Mouse (Mus musculus): ENCODE measurements around the gene Flnb. TPM values are rescaled to one million over a fixed set of nuclear protein-coding genes. Genes with fewer than 3 reads are reported as not detected.

Flnb gene
- polyA plus RNA-seq, 1 experiment from 2014 or later, result 21.3 TPM

DNA sequence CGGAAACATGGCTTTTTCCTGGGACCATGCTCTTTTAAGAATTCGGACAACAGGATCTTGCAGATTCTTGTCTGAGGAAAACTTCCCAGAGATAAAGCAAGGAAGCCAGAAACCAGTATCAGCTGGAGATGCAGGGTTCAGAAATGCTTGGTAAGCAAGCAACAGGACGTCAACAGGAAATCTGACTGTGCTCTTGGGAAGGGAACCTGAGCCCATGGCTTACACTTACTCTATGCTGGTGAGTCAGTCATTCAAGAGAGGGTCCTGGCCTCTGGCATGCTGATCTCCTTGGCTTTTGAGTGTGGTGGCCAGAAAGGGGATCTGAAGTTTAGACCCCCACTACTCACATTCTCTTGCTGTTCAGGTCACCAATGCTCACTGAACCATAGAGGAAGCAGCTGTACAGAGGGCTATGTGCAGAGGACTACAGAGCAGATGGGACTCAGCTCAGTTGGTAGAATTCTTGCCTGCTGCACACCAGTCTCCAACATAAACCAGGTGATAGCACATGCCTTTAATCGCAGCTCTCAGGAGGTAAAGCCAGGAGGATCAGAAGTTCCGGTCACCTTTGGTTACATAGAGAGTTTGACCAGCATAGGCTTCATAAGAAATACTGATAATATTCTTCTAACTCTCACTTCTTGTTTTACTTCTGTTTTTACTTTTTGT is 173.5 kb downstream of the Flnb start:
- H3K27me3 ChIP-seq, result peaks cover 6% of the 10 kb centered on the region
- H3K27ac ChIP-seq (replicated peaks), result no peak overlapping the region
- H3K9ac ChIP-seq (replicated peaks), result no peak overlapping the region
- H3K4me1 ChIP-seq, result no peaks in the 10 kb centered on the region
- ATAC-seq (ENCODE audit: low FRiP score, low read depth), result no peak
- H3K9me3 ChIP-seq, result no peaks in the 10 kb centered on the region
- no peaks in the 10 kb centered on the region for H3K36me3 ChIP-seq
- WGBS, result 81% methylated on average over 5 of the region's 5 CpGs
- no peak overlapping the region for H3K4me3 ChIP-seq
- H3K4me2 ChIP-seq (replicated peaks), result no peak overlapping the region

DNA sequence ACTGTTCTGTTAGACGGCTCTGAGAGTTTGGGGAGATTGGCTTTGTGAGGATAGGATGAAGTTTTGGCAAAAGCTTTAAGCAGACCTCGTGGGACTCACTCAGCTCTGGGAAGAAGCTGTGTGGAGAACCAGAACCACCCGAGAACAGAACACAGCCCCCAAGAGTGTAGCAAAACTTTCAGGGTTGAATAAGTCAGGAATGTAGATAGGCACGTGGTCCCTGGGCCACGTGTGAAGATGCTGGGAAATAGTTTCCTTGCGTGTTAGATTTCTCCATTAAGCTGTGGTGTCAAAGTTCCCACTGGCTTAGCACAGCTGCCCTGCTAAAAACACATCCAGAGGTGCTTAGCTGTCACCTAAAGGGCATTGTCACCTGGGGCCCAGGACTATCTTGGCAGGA is 174.4 kb downstream of the Flnb start:
- Histone ChIP-seq H3K36me3 (no peaks in the 10 kb centered on the region), H3K9me3 (no peaks in the 10 kb centered on the region), H3K4me1 (0 out of 2 replicates have a peak, but pooled peaks cover under 1% of the 10 kb centered on the region), H3K4me3 (no peak overlapping the region), H3K27ac (replicated peaks) (no peak overlapping the region), H3K9ac (replicated peaks) (no peak overlapping the region), H3K4me2 (replicated peaks) (no peak overlapping the region), H3K27me3 (peaks cover 6% of the 10 kb centered on the region)
- 80% methylated on average over 6 of the region's 6 CpGs for whole genome bisulfite sequencing
- ATAC-seq (ENCODE audit: low FRiP score, low read depth), result no peak

DNA sequence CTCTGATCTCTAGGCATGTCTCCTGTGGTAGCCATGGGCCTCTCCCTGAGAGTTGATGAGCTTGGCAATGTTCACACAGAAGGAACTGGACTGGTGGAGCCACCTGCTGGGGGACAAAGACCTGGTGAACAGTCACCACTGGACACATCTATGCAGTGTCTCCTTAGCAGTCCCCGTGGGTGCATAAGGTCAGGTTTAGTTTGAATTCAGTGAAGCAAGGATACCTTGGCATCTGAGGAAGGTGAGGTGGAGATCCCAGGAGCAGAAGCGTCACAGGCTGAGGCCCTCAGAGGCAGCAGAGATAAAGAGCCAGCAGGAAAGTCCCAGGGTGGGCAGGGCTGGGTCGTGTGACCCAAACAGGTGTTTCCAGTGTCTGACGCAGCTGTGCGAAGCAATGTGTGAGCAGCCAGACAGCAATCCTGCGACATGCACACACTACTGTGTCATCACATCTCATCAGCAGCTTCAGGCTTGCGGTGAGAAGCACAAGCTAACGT is 176.6 kb downstream of the Flnb start, which contains the start of gene Dnase1l3:
Dnase1l3 (minus strand) TSS at position 303 of the 497 bp plus-strand sequence.
- no peak within 1 kb of the TSS for H3K4me2 ChIP-seq (replicated peaks)
- H3K27me3 ChIP-seq, result peaks cover 13% of the 10 kb centered on the region
- H3K4me1 ChIP-seq, result 0 out of 2 replicates have a peak, but pooled peaks cover 3% of the 10 kb centered on the region
- H3K4me3 ChIP-seq, result no peak within 1 kb of the TSS
- 76% methylated on average over 8 of the region's 8 CpGs for WGBS
- no peaks in the 10 kb centered on the region for H3K9me3 ChIP-seq
- no peak within 1 kb of the TSS for H3K27ac ChIP-seq (replicated peaks)
- H3K9ac ChIP-seq (replicated peaks), result no peak within 1 kb of the TSS
- no peaks in the 10 kb centered on the region for H3K36me3 ChIP-seq
- ATAC-seq (ENCODE audit: low FRiP score, low read depth), result no peak

DNA sequence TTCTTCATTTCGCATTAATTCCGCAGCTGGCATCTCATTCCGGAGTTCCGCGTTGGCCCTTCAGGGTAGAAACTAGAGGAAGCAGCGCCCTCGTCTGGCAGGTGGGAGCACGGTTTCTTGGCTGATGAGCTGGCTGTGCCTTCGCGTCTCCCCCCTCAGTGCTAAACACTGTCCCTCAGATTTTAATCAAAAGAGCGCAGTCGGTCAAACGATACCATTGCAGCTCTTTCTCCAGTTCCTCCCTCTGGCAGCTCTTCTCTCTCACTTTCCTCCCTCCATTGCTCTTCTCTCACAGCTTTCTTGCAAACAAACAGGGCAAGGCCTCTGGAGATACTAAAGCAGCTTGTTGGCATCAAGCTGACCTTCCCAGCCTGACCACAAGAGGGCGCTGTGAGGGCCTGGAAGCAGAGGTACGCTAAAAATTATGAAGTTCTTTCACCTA is 179.5 kb downstream of the Flnb start:
- ATAC-seq (ENCODE audit: low FRiP score, low read depth), result peak; percentile 55
- H3K4me3 ChIP-seq, result no peak overlapping the region
- H3K9ac ChIP-seq (replicated peaks), result peak overlapping the region; percentile 21; the same call in 1 of the 2 replicates
- peaks cover 42% of the 10 kb centered on the region for H3K27me3 ChIP-seq
- no peaks in the 10 kb centered on the region for H3K9me3 ChIP-seq
- no peak overlapping the region for H3K27ac ChIP-seq (replicated peaks)
- WGBS, result 2% methylated on average over 15 of the region's 15 CpGs
- 0 out of 2 replicates have a peak, but pooled peaks cover 3% of the 10 kb centered on the region for H3K4me1 ChIP-seq
- peak overlapping the region; percentile 48 for H3K4me2 ChIP-seq (replicated peaks)
- no peaks in the 10 kb centered on the region for H3K36me3 ChIP-seq

DNA sequence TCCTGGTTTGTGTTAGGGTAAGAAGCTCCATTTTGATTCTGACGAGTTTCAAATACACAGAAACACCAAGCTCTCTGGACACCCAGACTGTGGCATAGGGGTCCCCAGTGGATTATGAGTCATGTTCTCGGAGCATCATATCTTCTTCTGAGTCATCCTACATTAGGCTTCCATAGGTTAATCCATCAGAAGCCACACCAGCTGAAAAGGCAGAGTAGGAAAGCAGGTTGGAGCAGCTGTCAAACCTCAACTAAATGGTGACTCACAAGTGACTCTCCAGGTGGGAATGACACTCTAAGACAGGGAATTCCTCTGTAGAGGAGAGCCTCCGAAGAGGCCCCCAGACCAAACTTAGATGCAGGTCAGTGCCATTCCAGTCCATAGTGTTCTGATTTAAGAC is 181.3 kb downstream of the Flnb start:
- Histone ChIP-seq H3K4me2 (replicated peaks) (no peak overlapping the region), H3K27ac (replicated peaks) (no peak overlapping the region), H3K9me3 (no peaks in the 10 kb centered on the region), H3K4me1 (peaks cover 13% of the 10 kb centered on the region), H3K36me3 (no peaks in the 10 kb centered on the region), H3K9ac (replicated peaks) (no peak overlapping the region), H3K4me3 (no peak overlapping the region), H3K27me3 (peaks cover 46% of the 10 kb centered on the region)
- 84% methylated on average over 3 of the region's 3 CpGs for WGBS
- no peak for ATAC-seq (ENCODE audit: low FRiP score, low read depth)

DNA sequence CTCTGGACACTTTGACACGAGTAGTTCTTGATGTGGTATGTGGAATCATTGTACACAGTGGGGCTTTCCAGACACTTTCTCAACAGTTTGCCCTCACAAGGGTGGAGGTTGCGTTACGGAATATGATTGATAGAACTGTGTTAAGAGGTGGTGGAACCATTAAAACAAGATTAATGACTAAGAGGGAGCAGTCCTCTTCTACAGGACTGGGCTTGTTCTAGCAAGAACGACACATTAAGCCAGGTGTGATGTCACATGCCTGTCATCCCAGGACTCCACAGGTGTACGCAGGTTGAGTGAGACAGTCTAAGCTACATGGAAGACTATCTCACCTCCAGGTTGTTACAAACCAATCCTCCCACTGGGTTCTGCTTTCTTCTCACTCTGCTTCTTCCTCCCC is 181.7 kb downstream of the Flnb start:
- 88% methylated on average over 5 of the region's 5 CpGs for WGBS
- no peaks in the 10 kb centered on the region for H3K36me3 ChIP-seq
- no peak overlapping the region for H3K4me2 ChIP-seq (replicated peaks)
- peaks cover 16% of the 10 kb centered on the region for H3K4me1 ChIP-seq
- H3K9ac ChIP-seq (replicated peaks), result no peak overlapping the region
- no peaks in the 10 kb centered on the region for H3K9me3 ChIP-seq
- H3K4me3 ChIP-seq, result no peak overlapping the region
- no peak overlapping the region for H3K27ac ChIP-seq (replicated peaks)
- peaks cover 49% of the 10 kb centered on the region for H3K27me3 ChIP-seq
- ATAC-seq (ENCODE audit: low FRiP score, low read depth), result no peak

DNA sequence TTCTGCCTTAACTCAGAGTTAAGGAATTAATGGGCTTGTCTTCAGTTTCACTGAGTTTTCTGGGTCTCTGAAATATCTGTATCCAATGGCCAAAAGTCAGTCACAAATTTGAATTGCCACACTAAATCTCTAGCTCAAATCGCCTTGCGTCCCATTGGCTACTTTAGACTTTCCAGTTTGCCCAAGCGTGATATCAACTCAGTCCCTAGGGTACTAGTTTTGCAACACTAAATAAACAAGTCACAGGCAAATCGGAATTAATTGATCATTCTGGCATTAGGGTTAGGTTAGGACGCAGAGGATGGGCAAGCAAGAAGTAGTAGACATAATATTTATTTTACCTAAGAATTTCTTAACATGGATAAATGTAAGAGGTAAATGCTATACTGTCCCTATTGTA is 182.5 kb downstream of the Flnb start:
- 87% methylated on average over 5 of the region's 5 CpGs for WGBS
- Histone ChIP-seq H3K36me3 (no peaks in the 10 kb centered on the region), H3K4me3 (no peak overlapping the region), H3K9me3 (no peaks in the 10 kb centered on the region), H3K9ac (replicated peaks) (no peak overlapping the region), H3K4me2 (replicated peaks) (no peak overlapping the region), H3K27me3 (peaks cover 49% of the 10 kb centered on the region), H3K27ac (replicated peaks) (no peak overlapping the region), H3K4me1 (peaks cover 16% of the 10 kb centered on the region)
- ATAC-seq (ENCODE audit: low FRiP score, low read depth), result no peak

Other genes starting within 250 kb of the Flnb start
- gene Gm3558, start 249.4 kb upstream of the Flnb start, polyA plus RNA-seq (2016; fragmentation: Nextera tagmentation; extraction: Ambion mirVana), result 1.7 and 2.1 TPM in 2 replicates
- gene Gm10338, start 222.4 kb upstream of the Flnb start, polyA plus RNA-seq (2016; fragmentation: Nextera tagmentation; extraction: Ambion mirVana), result not detected in 2 replicates
- gene Gm10128, start 174.0 kb upstream of the Flnb start, polyA plus RNA-seq (2016; fragmentation: Nextera tagmentation; extraction: Ambion mirVana), result not detected in 2 replicates
- gene Gm26661, start 26.4 kb upstream of the Flnb start, polyA plus RNA-seq (2016; fragmentation: Nextera tagmentation; extraction: Ambion mirVana), result not detected in 2 replicates
- gene Gm45521, start 139.3 kb downstream of the Flnb start, polyA plus RNA-seq (2016; fragmentation: Nextera tagmentation; extraction: Ambion mirVana), result not detected in 2 replicates
- gene Dnase1l3, start 176.6 kb downstream of the Flnb start, polyA plus RNA-seq (2016; fragmentation: Nextera tagmentation; extraction: Ambion mirVana), result 0.05 TPM in 1 of 2 replicates, not detected in the other
- gene Abhd6, start 184.9 kb downstream of the Flnb start, polyA plus RNA-seq (2016; fragmentation: Nextera tagmentation; extraction: Ambion mirVana), result 17.1 and 18.7 TPM in 2 replicates